Mouse (Mus musculus) embryonic facial prominence, embryonic 13.5 days (tissue): ENCODE results near the gene Cuedc1. TPM values are rescaled to one million over a fixed set of nuclear protein-coding genes. Genes with fewer than 3 reads are reported as not detected.

Experiments used
- ATAC-seq: fragments of 200-750 bp; cut with Nextera tagmentation; 2 replicates; pipeline ENCODE4 v1.8.0; 2017; ENCODE audit warnings: low read depth; ENCODE audit not compliant: insufficient number of reproducible peaks, insufficient read depth, low FRiP score, low TSS enrichment
- H3K27ac ChIP-seq: fragments of 300-500 bp; sonication (generic); 2 replicates; pipeline ENCODE4 v1.5.1; 2015; ENCODE audit warnings: moderate library complexity, mild to moderate bottlenecking, inconsistent platforms
- H3K27me3 ChIP-seq: fragments of 300-500 bp; sonication (generic); 2 replicates; pipeline ENCODE4 v1.6.1; 2015; ENCODE audit warnings: mild to moderate bottlenecking, inconsistent platforms
- H3K36me3 ChIP-seq: fragments of 300-500 bp; sonication (generic); 2 replicates; pipeline ENCODE4 v1.6.1; 2015; ENCODE audit warnings: mild to moderate bottlenecking, inconsistent platforms
- H3K4me1 ChIP-seq: fragments of 300-500 bp; sonication (generic); 2 replicates; pipeline ENCODE4 v1.6.1; 2015; ENCODE audit warnings: inconsistent platforms
- H3K4me2 ChIP-seq: fragments of 300-500 bp; sonication (generic); 2 replicates; pipeline ENCODE4 v1.6.1; 2015; ENCODE audit warnings: moderate library complexity, mild to moderate bottlenecking, inconsistent platforms
- H3K4me3 ChIP-seq: fragments of 300-500 bp; sonication (generic); 2 replicates; pipeline ENCODE4 v1.5.1; 2015; ENCODE audit warnings: mild to moderate bottlenecking, inconsistent platforms
- H3K9ac ChIP-seq: fragments of 300-500 bp; sonication (generic); 2 replicates; pipeline ENCODE4 v1.6.1; 2015; ENCODE audit warnings: mild to moderate bottlenecking, inconsistent platforms
- H3K9me3 ChIP-seq: fragments of 300-500 bp; sonication (generic); 2 replicates; pipeline ENCODE4 v1.6.1; 2016; ENCODE audit warnings: inconsistent platforms
- WGBS: fragments of 180-500 bp; shearing (Covaris S2); methylation state at CpG from one replicate; pipeline ENCODE4 v1.1.7; 2015; ENCODE audit warnings: mixed read lengths; 5-methylcytosine and 5-hydroxymethylcytosine counted together
- polyA plus RNA-seq: library from polyadenylated mRNA; unstranded; fragments of >200 nt; fragmentation: Nextera tagmentation; extraction: Ambion mirVana; gene quantifications from 2 replicates; pipeline ENCODE4 v1.2.1, GENCODE M21; 2015

Cuedc1 gene
- polyA plus RNA-seq, 1 experiment from 2014 or later: 34.9 TPM

DNA sequence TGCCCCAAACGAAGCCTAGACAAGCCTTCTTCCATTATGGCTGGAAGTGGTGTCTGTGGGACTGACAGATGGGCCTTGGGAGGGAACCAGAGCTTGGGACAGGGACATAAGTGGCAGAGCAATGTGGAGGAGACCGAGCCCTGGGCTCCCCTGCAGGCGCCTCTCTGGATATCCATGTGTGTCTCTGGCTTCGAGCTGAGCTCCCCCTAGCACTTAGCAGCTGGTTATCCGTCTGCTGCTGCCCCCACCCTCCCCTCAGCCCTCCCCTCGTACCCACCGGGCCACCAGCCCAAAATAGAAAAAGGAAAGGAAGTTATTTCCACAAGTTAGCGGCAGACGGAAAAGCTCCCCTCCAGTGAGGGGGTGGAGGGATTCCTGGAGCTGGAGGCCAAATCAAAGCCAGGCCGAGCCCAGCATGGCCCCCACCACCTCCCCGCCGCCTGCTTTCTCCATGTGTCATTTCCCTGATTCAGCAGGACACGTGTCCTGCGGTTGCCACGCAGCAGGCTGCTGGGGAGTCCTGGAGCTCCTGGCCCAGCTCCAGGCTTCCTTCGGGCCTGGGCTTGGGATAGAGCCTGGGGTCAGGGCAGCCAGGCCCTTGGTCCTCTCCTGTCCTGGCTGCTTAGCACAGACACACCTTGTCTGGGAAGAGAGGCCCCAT is 83.2 kb downstream of the Cuedc1 start:
- Histone ChIP-seq H3K27me3 (no peaks in the 10 kb centered on the region), H3K27ac (peak overlapping the region; percentile 93), H3K9ac (peak overlapping the region; percentile 51), H3K9me3 (no peaks in the 10 kb centered on the region), H3K4me1 (peaks cover 47% of the 10 kb centered on the region), H3K4me3 (0 out of 2 replicates have a peak overlapping the region, but pooled peaks have one; percentile 13), H3K4me2 (peak overlapping the region; percentile 47), H3K36me3 (peaks cover 38% of the 10 kb centered on the region)
- peak; percentile 82 for ATAC-seq
- WGBS: 5% methylated on average over 16 of the region's 16 CpGs

DNA sequence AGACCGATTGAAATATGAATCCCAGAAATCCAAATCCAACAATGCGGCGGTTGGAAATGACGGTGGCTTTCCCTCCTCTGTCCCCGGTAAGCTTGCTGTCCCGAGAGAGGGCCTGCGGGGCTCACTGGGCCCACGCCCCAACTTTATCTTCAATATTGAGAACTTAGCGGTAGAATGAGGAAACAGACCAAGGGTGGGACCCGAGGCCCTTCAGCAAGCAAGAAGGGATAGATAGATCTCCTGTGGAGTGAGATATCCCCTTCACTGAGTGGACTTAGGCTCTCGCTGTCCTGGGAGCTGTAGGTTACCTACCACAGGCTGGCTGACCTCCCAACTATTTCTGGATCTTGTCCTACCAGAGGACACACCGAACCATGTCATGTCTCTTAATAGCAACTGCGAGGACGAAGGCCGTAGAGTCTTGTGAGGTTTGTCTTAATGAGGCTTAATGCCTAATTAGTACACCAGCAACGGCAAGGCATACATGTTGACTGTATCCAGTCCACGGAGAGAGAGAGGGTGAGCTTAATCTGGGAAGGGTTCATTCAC is 86.8 kb downstream of the Cuedc1 start:
- Histone ChIP-seq H3K4me1 (peaks cover 65% of the 10 kb centered on the region), H3K4me3 (no peak overlapping the region), H3K9me3 (no peaks in the 10 kb centered on the region), H3K9ac (no peak overlapping the region), H3K27me3 (0 out of 2 replicates have a peak, but pooled peaks cover 5% of the 10 kb centered on the region), H3K36me3 (peaks cover 23% of the 10 kb centered on the region), H3K27ac (no peak overlapping the region), H3K4me2 (no peak overlapping the region)
- ATAC-seq: no peak
- WGBS: 78% methylated on average over 17 of the region's 17 CpGs

DNA sequence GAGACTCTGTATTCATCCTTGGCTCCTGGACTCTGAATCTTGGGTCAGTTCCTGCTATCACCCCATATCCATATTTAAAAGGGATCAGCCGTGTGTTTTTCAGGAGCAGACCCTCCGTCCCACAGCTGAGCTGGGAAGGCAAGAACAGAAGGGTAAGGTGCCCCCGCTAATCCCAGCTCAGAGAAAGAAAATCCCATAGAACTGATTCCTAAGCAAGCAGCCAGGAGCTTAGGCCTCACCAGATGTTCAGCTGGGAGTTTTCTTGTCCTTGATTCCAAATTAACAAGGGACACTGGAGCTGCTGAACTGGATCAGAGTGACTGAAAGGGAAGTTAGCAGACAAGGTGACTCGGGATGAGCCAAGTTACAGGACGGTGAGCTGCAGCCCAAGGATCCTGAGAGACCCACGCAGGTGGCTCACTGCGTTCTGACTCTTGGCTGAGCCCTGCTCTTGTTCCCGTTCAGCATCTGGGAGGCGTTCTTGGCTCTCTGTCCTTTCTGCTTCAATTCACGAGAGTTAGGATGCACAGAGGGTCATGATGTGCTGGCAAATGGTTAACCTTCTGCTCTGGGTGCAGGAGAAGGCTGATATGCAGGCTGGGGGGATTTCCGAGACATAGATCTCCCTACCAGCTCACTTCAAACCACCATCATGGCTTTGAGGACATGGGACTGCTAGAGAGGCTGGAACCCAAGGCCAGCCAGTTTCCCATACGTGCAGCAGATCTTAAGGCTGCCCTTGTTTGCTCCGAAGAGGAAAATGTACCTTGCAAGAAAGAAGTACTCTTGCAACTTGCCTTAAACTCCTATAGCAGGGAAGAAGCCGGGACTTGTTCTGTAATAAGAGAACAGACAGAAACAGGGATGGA is 88.5 kb downstream of the Cuedc1 start:
- no peaks in the 10 kb centered on the region for H3K9me3 ChIP-seq
- H3K4me3 ChIP-seq: no peak overlapping the region
- 0 out of 2 replicates have a peak overlapping the region, but pooled peaks have one; percentile 0 for H3K9ac ChIP-seq
- peaks cover 53% of the 10 kb centered on the region for H3K4me1 ChIP-seq
- no peak overlapping the region for H3K4me2 ChIP-seq
- WGBS: 74% methylated on average over 14 of the region's 14 CpGs
- H3K27ac ChIP-seq: peak overlapping the region; percentile 87
- no peak for ATAC-seq
- H3K36me3 ChIP-seq: peaks cover 26% of the 10 kb centered on the region
- peaks cover 11% of the 10 kb centered on the region for H3K27me3 ChIP-seq

DNA sequence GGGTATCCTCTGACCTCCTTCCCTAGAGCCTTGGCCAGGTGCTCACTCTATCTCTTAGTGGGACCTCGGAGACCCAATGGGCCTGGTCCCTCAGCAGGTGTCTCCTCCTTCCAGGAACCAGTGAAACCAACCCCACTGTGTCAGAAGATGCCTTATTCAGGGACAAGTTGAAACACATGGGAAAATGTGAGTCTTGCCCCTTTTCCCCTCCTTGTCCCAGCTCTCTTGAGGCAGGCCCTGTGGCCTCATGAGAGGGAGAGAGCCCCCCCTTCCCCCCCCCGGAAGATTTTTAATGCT is 89.0 kb downstream of the Cuedc1 start:
- Histone ChIP-seq H3K9ac (peak overlapping the region; percentile 0; the same call in 1 of the 2 replicates), H3K4me3 (0 out of 2 replicates have a peak overlapping the region, but pooled peaks have one; percentile 28)

DNA sequence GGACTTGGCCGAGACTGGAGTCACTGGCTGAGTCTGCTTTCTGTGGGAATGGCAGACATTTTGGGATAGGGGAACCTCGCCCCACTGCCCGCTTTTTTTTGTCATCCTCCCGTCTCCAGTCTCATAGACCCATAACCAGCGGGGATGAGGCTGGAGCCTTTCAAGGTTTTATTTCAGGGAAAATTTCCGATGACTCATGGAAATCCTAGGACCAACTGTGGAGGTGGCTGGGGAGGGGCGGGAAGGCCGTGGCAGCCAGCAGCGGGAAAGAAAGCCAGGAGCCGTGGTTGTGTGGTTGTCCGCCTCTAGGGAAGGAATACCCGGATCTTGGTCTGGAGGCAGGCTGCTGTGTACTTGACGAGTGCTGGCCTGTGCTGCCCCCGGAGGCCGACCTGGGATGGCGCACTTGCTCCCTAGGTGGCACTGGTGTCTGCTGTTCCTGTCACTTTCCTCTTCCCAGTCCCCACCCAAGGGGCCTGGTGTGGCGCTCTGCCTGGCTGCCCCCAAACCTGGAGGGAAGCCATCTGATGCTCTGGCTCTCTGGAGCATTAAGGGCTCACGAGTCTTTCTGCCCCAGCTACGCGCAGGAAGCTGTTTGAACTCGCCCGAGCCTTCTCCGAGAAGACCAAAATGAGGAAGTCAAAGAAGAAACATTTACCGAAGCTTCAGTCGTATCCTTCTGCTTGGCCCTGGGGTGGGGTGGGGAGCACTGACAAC is 89.7 kb downstream of the Cuedc1 start:
- peaks cover 54% of the 10 kb centered on the region for H3K4me1 ChIP-seq
- H3K9ac ChIP-seq: peak overlapping the region; percentile 62

More for the DNA sequence above, 89.0 kb downstream of the Cuedc1 start:
- Histone ChIP-seq H3K36me3 (peaks cover 26% of the 10 kb centered on the region), H3K27me3 (peaks cover 17% of the 10 kb centered on the region), H3K27ac (peak overlapping the region; percentile 87), H3K9me3 (no peaks in the 10 kb centered on the region), H3K4me2 (peak overlapping the region; percentile 57), H3K4me1 (peaks cover 52% of the 10 kb centered on the region)
- WGBS: 27% methylated on average over 2 of the region's 2 CpGs
- no peak for ATAC-seq

DNA sequence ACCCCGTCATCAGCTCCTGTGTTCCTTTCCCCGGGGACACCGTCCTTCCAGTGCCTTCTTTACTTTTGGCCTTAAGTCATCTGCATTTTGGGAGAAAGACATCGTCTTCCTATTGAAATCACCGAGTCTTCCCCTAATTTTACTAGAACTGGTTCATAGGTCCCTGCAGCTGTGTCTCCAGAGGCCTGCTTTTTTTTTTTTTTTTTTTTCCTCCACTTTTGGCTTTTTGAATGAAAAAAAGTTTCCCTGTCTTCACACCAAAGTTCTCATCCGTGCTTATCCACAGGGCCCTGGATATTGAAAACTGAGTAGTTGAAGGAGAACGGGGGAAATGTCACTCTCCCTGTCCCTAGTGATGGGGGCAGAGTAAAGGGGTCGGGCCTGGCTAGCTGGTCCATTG is 90.4 kb downstream of the Cuedc1 start:
- Histone ChIP-seq H3K9me3 (no peaks in the 10 kb centered on the region), H3K36me3 (peaks cover 19% of the 10 kb centered on the region), H3K27ac (peak overlapping the region; percentile 87), H3K4me1 (peaks cover 55% of the 10 kb centered on the region), H3K4me3 (0 out of 2 replicates have a peak overlapping the region, but pooled peaks have one; percentile 28), H3K4me2 (peak overlapping the region; percentile 57), H3K27me3 (peaks cover 30% of the 10 kb centered on the region), H3K9ac (no peak overlapping the region)
- WGBS: 52% methylated on average over 8 of the region's 8 CpGs
- no peak for ATAC-seq

More for the DNA sequence above, 89.7 kb downstream of the Cuedc1 start:
- Histone ChIP-seq H3K36me3 (peaks cover 26% of the 10 kb centered on the region), H3K27me3 (peaks cover 24% of the 10 kb centered on the region), H3K4me3 (peak overlapping the region; percentile 28), H3K9me3 (no peaks in the 10 kb centered on the region), H3K4me2 (peak overlapping the region; percentile 57), H3K27ac (peak overlapping the region; percentile 87)
- ATAC-seq: peak; percentile 76
- 6% methylated on average over 25 of the region's 25 CpGs for WGBS

DNA sequence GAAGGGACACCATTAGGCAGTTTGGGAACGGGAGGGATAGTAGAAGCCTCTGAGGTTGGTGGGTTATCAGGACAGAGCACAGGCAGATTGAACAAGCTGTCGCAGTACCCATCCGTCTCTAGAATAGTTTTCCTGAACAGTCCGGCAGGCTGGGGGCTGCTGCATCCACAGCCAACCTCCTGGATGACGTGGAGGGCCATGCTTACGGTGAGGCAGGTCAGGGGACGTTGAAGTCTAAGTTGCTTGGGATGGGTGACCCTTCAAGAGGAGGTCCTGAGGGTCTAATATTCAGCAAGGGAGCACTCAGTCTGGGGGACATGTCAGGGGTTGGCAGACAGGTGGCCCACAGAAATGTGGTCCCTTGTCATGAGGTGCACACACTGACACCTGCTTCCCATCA is 90.8 kb downstream of the Cuedc1 start:
- no peak overlapping the region for H3K4me2 ChIP-seq
- 87% methylated on average over 7 of the region's 7 CpGs for WGBS
- peaks cover 34% of the 10 kb centered on the region for H3K27me3 ChIP-seq
- no peak overlapping the region for H3K4me3 ChIP-seq
- H3K9ac ChIP-seq: no peak overlapping the region
- peaks cover 56% of the 10 kb centered on the region for H3K4me1 ChIP-seq
- ATAC-seq: no peak
- no peaks in the 10 kb centered on the region for H3K9me3 ChIP-seq
- no peak overlapping the region for H3K27ac ChIP-seq
- peaks cover 15% of the 10 kb centered on the region for H3K36me3 ChIP-seq

DNA sequence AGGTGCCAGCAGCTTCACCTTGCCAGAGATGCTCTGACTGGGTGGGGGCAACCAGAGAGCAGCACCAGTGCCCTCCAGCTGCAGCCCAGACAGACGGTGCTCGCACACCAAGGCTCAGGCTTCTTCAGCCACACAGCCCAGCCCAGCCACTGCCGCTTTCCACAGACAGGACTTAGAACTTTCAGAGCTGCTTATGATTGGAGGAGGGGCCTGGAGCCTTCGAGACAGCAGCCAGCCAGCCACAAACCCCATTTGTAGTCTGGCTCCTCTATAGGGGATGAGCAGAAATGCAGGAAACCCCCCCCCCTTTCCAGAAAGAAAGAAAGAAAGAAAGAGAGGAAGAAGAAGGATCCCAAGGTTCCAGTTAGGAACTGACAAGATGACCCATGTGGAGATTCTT is 94.7 kb downstream of the Cuedc1 start:
- peak; percentile 49; the same call in 1 of the 2 replicates for ATAC-seq
- Histone ChIP-seq H3K4me3 (no peak overlapping the region), H3K4me2 (peak overlapping the region; percentile 36), H3K36me3 (0 out of 2 replicates have a peak, but pooled peaks cover 4% of the 10 kb centered on the region), H3K9ac (no peak overlapping the region), H3K9me3 (no peaks in the 10 kb centered on the region), H3K27ac (no peak overlapping the region; the same call in 1 of the 2 replicates), H3K4me1 (peaks cover 51% of the 10 kb centered on the region), H3K27me3 (peaks cover 48% of the 10 kb centered on the region)
- WGBS: 4% methylated on average over 4 of the region's 4 CpGs

DNA sequence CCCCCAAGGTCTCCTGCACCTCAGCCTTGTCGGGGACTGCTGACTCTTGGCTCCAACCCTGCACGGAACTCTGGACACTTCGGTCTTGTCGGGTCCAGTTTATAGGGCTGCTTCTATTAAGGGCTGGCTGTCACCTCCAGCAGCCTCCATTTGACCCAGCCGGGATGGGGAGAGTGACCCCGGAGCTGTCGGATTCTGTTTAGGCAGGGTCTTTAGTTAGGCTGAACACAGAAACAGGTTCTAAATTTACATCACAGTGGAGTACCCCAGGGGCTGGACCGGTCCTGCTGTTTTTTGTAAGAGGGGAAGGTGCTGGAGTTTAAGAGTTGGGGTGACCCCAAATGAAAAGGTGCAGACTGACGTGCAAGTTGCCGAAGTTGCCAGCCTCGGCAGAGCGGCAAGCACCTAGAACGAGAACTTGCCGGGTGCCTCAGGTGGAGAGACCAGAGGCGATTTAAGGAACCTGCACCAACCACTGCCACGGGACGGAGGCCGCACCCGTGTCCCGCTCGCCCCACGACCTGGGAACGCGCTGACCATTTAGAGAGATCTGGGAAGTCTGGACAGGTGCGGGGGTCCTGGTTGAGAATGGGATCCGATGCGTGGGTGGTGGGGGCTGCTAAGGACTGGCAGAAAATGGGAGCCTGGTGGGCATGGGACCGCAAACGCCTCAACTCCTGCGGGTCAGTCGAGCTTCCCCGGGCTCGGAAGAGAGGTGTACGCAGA is 95.4 kb downstream of the Cuedc1 start:
- no peaks in the 10 kb centered on the region for H3K9me3 ChIP-seq
- H3K4me1 ChIP-seq: peaks cover 50% of the 10 kb centered on the region
- H3K4me2 ChIP-seq: peak overlapping the region; percentile 36
- peak overlapping the region; percentile 17; the same call in 1 of the 2 replicates for H3K4me3 ChIP-seq
- no peak overlapping the region for H3K27ac ChIP-seq
- 0 out of 2 replicates have a peak, but pooled peaks cover 4% of the 10 kb centered on the region for H3K36me3 ChIP-seq
- no peak for ATAC-seq
- H3K27me3 ChIP-seq: peaks cover 48% of the 10 kb centered on the region
- 7% methylated on average over 34 of the region's 34 CpGs for WGBS
- 0 out of 2 replicates have a peak overlapping the region, but pooled peaks have one; percentile 4 for H3K9ac ChIP-seq

DNA sequence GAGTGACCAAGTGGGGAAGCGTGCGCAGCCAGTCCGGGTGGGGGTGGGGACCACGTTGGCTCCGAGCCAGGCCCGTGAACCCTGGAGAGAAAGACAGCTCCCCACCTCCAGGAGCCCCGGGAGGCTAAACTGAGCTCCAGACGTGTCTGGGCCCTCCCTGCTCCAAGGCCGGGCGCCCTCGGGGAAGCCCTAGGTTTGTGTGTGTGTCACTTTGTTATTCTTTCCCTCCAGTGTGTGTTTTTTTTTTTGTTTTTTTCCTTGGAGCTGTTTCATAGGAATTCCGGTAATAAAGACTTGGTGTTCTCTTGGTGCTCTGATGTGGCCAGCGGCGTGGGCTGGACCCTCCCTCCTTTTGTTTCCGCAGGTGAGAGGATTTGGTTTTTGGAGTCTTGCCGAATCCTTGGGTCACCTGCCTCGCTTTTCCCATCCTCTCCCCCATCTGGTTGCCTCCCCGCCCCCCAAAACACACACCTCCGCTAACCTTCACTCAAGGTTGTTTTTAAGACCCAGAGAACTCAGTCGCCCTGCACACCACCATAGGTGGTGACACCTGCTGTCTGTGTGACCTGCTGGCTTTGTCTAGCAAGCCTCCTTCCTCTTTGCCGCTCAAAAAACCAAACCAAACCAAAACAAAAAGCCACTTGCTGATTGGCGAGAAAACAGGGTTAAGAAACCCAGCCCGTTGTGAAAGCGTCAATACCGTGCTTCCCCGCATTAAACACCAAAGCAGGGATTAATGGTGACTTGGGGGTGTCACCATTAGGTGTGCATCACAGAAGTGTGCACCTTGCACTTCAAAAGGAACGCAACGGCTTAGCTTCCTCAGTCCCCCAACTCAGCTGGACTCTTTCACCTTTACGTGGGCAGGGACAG is 96.2 kb downstream of the Cuedc1 start:
- H3K4me2 ChIP-seq: peak overlapping the region; percentile 36
- H3K9ac ChIP-seq: 0 out of 2 replicates have a peak overlapping the region, but pooled peaks have one; percentile 4
- H3K4me1 ChIP-seq: peaks cover 48% of the 10 kb centered on the region
- no peak for ATAC-seq
- no peaks in the 10 kb centered on the region for H3K9me3 ChIP-seq
- H3K4me3 ChIP-seq: peak overlapping the region; percentile 17; the same call in 1 of the 2 replicates
- H3K27ac ChIP-seq: no peak overlapping the region
- 4% methylated on average over 29 of the region's 29 CpGs for WGBS
- 0 out of 2 replicates have a peak, but pooled peaks cover 4% of the 10 kb centered on the region for H3K36me3 ChIP-seq
- H3K27me3 ChIP-seq: peaks cover 45% of the 10 kb centered on the region
